Mouse (Mus musculus): ENCODE measurements around the gene Coro2a. TPM values are rescaled to one million over a fixed set of nuclear protein-coding genes. Genes with fewer than 3 reads are reported as not detected.
"Not testable (repeated sequence)": the region's sequence is repeated elsewhere in the genome, so short reads cannot be mapped to it uniquely, and the experiment has no call there.

Coro2a gene
- polyA plus RNA-seq, 1 experiment from 2014 or later = 4.6 TPM

DNA sequence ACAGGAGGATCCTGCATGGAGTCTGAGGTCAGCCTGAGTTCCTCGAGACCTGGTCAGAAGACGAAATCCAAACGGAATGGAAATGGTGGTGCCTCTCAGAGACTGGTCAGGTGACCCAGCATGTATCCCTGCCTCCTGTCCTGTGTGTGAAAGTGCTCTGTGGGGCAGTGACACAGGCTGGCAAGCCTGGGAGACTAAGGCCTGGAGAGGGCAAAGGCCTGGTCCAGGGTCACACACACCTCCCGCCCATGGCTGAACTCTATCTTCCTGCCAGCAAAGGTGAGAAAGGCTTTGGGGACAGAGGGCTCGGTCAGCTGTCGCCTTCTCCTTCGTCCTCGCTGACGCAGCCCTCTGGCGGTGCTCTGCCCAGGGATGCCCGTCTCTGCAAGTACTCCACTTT lies 3.4 kb upstream of the Coro2a start:
- 68% methylated on average over 11 of the region's 11 CpGs for WGBS
- no peak overlapping the region for H3K4me3 ChIP-seq
- ATAC-seq (replicated peaks) = no peak
- no peaks in the 10 kb centered on the region for H3K9me3 ChIP-seq
- no peak overlapping the region for H3K27ac ChIP-seq (replicated peaks)
- no peak overlapping the region for H3K4me2 ChIP-seq (replicated peaks)
- peaks cover 10% of the 10 kb centered on the region; the same call in 1 of the 2 replicates for H3K27me3 ChIP-seq
- H3K4me1 ChIP-seq = peaks cover 14% of the 10 kb centered on the region
- H3K36me3 ChIP-seq = no peaks in the 10 kb centered on the region
- H3K9ac ChIP-seq (replicated peaks) = no peak overlapping the region

- 61% methylated on average over 7 of the region's 7 CpGs for WGBS
- Histone ChIP-seq H3K27ac (replicated peaks) (no peak overlapping the region), H3K9me3 (no peaks in the 10 kb centered on the region), H3K36me3 (no peaks in the 10 kb centered on the region), H3K4me2 (replicated peaks) (no peak overlapping the region), H3K9ac (replicated peaks) (no peak overlapping the region), H3K27me3 (peaks cover 16% of the 10 kb centered on the region; the same call in 1 of the 2 replicates), H3K4me3 (no peak overlapping the region), H3K4me1 (peaks cover 16% of the 10 kb centered on the region)
- no peak for ATAC-seq (replicated peaks)
These were observed 702 bp upstream of the Coro2a start for GRCm38 (mm10) chr4:46602704-46603103.

- no peaks in the 10 kb centered on the region for H3K9me3 ChIP-seq
- H3K4me3 ChIP-seq = peak overlapping the region; percentile 54
- peak overlapping the region; percentile 81 for H3K4me2 ChIP-seq (replicated peaks)
- peaks cover 16% of the 10 kb centered on the region; the same call in 1 of the 2 replicates for H3K27me3 ChIP-seq
- no peak overlapping the region for H3K27ac ChIP-seq (replicated peaks)
- under 1% methylated on average over 49 of the region's 52 CpGs for WGBS
- no peaks in the 10 kb centered on the region for H3K36me3 ChIP-seq
- H3K4me1 ChIP-seq = peaks cover 16% of the 10 kb centered on the region
- peak overlapping the region; percentile 53 for H3K9ac ChIP-seq (replicated peaks)
- ATAC-seq (replicated peaks) = peak; percentile 10; the same call in 1 of the 2 replicates
These were observed 651 bp downstream of the Coro2a start for GRCm38 (mm10) chr4:46601258-46601843.

- Histone ChIP-seq H3K36me3 (no peaks in the 10 kb centered on the region), H3K27ac (replicated peaks) (no peak overlapping the region), H3K9ac (replicated peaks) (peak overlapping the region; percentile 53), H3K4me1 (peaks cover 16% of the 10 kb centered on the region), H3K4me2 (replicated peaks) (peak overlapping the region; percentile 81), H3K27me3 (peaks cover 16% of the 10 kb centered on the region; the same call in 1 of the 2 replicates), H3K4me3 (peak overlapping the region; percentile 54), H3K9me3 (no peaks in the 10 kb centered on the region)
- ATAC-seq (replicated peaks) = peak; percentile 2; the same call in 1 of the 2 replicates
- whole genome bisulfite sequencing = 38% methylated on average over 20 of the region's 20 CpGs
These were observed 1.3 kb downstream of the Coro2a start for GRCm38 (mm10) chr4:46600473-46601257.

GRCm38 (mm10) chr4:46599609-46600008 lies 2.4 kb downstream of the Coro2a start:
- H3K9ac ChIP-seq (replicated peaks); H3K27ac ChIP-seq (replicated peaks); ATAC-seq (replicated peaks); H3K4me2 ChIP-seq (replicated peaks); H3K4me3 ChIP-seq; H3K9me3 ChIP-seq; H3K36me3 ChIP-seq: not testable (repeated sequence)
- H3K4me1 ChIP-seq = peaks cover 16% of the 10 kb centered on the region
- WGBS = 84% methylated on average over 12 of the region's 12 CpGs
- peaks cover 16% of the 10 kb centered on the region; the same call in 1 of the 2 replicates for H3K27me3 ChIP-seq

DNA sequence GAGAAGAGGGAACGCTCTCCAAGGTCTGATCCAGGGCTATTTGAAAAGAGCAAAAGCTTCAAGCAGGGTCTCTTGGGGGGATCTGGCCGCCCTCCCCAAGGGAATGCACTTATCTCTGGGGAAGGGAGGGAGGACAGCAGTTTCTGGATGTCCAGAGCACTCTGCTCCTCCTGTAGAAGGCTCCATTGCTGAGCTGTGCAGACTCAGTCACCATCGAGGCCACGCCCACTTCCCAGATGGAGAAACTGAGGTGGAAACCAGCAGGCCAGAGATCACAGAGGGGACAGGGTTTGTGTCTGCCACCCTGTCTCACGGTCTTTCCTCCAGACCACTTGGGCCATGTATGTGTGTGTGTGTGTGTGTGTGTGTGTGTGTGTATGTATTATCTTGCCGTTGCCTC lies 3.0 kb downstream of the Coro2a start:
- no peak for ATAC-seq (replicated peaks)
- Histone ChIP-seq H3K4me1 (peaks cover 16% of the 10 kb centered on the region), H3K36me3 (no peaks in the 10 kb centered on the region), H3K9ac (replicated peaks) (no peak overlapping the region), H3K4me2 (replicated peaks) (no peak overlapping the region), H3K4me3 (no peak overlapping the region), H3K27ac (replicated peaks) (no peak overlapping the region), H3K9me3 (no peaks in the 10 kb centered on the region), H3K27me3 (peaks cover 16% of the 10 kb centered on the region; the same call in 1 of the 2 replicates)
- 89% methylated on average over 6 of the region's 6 CpGs for whole genome bisulfite sequencing

- peaks cover 16% of the 10 kb centered on the region; the same call in 1 of the 2 replicates for H3K27me3 ChIP-seq
- no peak overlapping the region for H3K27ac ChIP-seq (replicated peaks)
- no peak overlapping the region for H3K4me2 ChIP-seq (replicated peaks)
- no peak for ATAC-seq (replicated peaks)
- no peak overlapping the region for H3K4me3 ChIP-seq
- H3K9me3 ChIP-seq = no peaks in the 10 kb centered on the region
- 76% methylated on average over 10 of the region's 10 CpGs for WGBS
- H3K36me3 ChIP-seq = no peaks in the 10 kb centered on the region
- H3K4me1 ChIP-seq = peaks cover 16% of the 10 kb centered on the region
- H3K9ac ChIP-seq (replicated peaks) = no peak overlapping the region
These were observed 3.9 kb downstream of the Coro2a start for GRCm38 (mm10) chr4:46598111-46598510.

DNA sequence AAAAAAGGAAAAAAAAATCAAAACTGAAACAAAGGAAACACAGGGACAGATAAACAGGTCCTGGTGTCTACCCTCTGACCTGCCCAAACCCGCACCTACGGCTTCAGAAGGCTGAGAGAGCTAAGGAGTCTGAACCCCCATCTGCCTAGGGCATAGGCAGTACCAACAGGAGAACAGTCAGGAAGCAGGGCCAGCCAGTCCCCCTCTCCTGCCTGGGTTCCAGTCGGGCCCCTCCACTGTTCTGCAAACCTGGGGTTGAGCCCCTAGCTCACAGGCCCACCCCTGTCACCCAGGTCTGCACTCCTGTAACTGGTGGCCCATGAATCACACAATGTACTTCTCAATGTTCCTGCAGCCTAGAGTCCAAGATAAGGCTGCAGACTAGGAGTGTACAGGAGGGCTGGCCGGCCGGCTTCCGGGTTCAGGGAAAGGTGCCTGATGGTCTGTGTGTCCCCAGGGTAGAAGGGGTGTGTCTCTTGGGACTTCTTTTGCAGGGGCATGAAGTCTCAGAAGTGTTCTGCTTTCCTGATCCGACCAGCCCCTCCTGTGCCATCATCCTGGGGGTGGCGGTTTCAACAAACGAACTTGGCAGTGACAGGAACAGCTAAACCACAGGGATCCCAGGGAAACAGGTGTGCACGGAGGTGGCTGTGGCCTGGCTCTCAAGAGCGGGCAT lies 4.6 kb downstream of the Coro2a start:
- ATAC-seq (replicated peaks) = no peak
- H3K4me1 ChIP-seq = peaks cover 15% of the 10 kb centered on the region
- no peaks in the 10 kb centered on the region for H3K9me3 ChIP-seq
- WGBS = 75% methylated on average over 11 of the region's 11 CpGs
- peaks cover 16% of the 10 kb centered on the region; the same call in 1 of the 2 replicates for H3K27me3 ChIP-seq
- H3K36me3 ChIP-seq = no peaks in the 10 kb centered on the region
- no peak overlapping the region for H3K27ac ChIP-seq (replicated peaks)
- H3K4me2 ChIP-seq (replicated peaks) = no peak overlapping the region
- H3K4me3 ChIP-seq = no peak overlapping the region
- H3K9ac ChIP-seq (replicated peaks) = no peak overlapping the region

DNA sequence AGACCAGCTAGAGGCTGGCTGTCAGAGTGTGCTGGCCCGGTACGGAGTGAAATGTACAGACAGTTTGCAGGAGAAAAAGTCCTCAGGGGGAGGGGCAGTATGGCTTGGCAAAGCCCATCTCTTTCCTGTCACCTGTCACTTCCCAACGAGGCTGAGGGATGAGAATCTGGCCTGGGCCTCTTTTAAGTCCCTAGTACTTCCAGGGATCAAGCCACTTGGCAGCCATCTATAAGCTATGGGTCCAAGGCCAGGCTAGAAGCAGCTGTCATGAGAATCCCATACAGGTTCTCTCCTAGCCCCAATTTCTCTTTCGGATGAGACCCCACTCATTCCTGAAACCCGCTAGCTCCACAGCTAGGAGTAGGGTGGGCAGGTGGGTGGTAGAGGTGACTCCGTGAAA lies 5.6 kb downstream of the Coro2a start:
- no peaks in the 10 kb centered on the region for H3K9me3 ChIP-seq
- WGBS = 72% methylated on average over 6 of the region's 6 CpGs
- H3K4me2 ChIP-seq (replicated peaks) = no peak overlapping the region
- H3K36me3 ChIP-seq = no peaks in the 10 kb centered on the region
- H3K27me3 ChIP-seq = peaks cover 14% of the 10 kb centered on the region; the same call in 1 of the 2 replicates
- no peak for ATAC-seq (replicated peaks)
- no peak overlapping the region for H3K9ac ChIP-seq (replicated peaks)
- H3K4me3 ChIP-seq = no peak overlapping the region
- no peak overlapping the region for H3K27ac ChIP-seq (replicated peaks)
- peaks cover 10% of the 10 kb centered on the region for H3K4me1 ChIP-seq

- H3K36me3 ChIP-seq = no peaks in the 10 kb centered on the region
- H3K4me3 ChIP-seq = no peak overlapping the region
- H3K4me1 ChIP-seq = no peaks in the 10 kb centered on the region
- no peak overlapping the region for H3K27ac ChIP-seq (replicated peaks)
- no peak overlapping the region for H3K9ac ChIP-seq (replicated peaks)
- WGBS = 86% methylated on average over 5 of the region's 5 CpGs
- ATAC-seq (replicated peaks) = no peak
- H3K27me3 ChIP-seq = no peaks in the 10 kb centered on the region
- no peaks in the 10 kb centered on the region for H3K9me3 ChIP-seq
- H3K4me2 ChIP-seq (replicated peaks) = no peak overlapping the region
These were observed 7.9 kb downstream of the Coro2a start for GRCm38 (mm10) chr4:46594131-46594530.

GRCm38 (mm10) chr4:46593472-46593871 lies 8.5 kb downstream of the Coro2a start:
- ATAC-seq (replicated peaks) = no peak
- H3K36me3 ChIP-seq = no peaks in the 10 kb centered on the region
- H3K9me3 ChIP-seq = no peaks in the 10 kb centered on the region
- H3K9ac ChIP-seq (replicated peaks) = no peak overlapping the region
- no peak overlapping the region for H3K4me3 ChIP-seq
- WGBS = 62% methylated on average over 6 of the region's 6 CpGs
- no peak overlapping the region for H3K4me2 ChIP-seq (replicated peaks)
- H3K4me1 ChIP-seq = no peaks in the 10 kb centered on the region
- no peaks in the 10 kb centered on the region for H3K27me3 ChIP-seq
- H3K27ac ChIP-seq (replicated peaks) = no peak overlapping the region

Data from forebrain, embryonic 15.5 days (tissue).